Mouse (Mus musculus): ENCODE measurements at regions not wholly inside any gene's neighbourhood (a gene's known extent, or its start where the extent isn't known, plus 50 kb on each side); places are given as distances from the start of the nearest gene placed in this dataset.

DNA sequence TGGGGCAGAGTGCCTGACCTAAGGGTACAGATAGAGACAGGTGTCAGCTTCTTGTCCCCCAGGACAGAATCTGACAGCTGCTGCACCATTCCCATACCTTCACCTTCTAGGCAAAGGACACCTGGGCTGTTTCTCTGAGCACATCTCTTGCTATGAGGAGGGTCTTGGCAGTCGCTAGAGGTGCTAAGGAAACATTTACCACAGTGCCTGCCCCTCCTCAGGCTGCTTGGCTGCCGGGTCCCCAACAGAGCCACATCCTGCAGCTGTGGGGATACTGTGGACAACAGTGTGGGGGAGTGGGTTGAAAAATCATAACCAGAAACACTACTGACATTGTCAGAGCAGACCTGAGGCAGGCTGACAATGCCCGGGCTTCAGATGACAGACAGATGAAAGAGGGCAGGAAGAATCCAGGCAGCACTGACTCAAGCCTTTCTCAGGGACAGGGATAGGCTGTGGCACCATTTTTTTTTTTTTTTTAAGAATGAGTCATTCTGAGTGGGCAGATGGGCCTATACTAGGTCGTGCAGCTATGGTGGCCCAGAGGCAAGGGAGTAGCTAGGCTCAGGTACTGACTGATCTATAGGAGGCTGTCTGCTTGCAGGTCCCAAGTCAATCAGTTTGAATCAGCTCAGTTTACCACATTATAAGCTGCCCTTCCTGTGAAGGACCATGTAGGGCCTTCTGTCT, 150.7 kb upstream of the A230072I06Rik start:
- no peaks in the 10 kb centered on the region for H3K9me3 ChIP-seq (replicated peaks; ENCODE audit: control insufficient read depth, low read length)
- no peak overlapping the region for H3K4me3 ChIP-seq (ENCODE audit: low read depth, low read length)
- no peaks in the 10 kb centered on the region for H3K36me3 ChIP-seq (replicated peaks; ENCODE audit: control insufficient read depth, insufficient read depth, low read length)
- TF ChIP-seq CTCF (IDR thresholded peaks at IDR 0.05; ENCODE audit: low read depth) (no peak), EP300 (IDR thresholded peaks at IDR 0.05; ENCODE audit: low read depth) (no peak)
- 38% methylated on average over 4 of the region's 4 CpGs for WGBS
- H3K27ac ChIP-seq (ENCODE audit: low read depth) = no peak overlapping the region
- H3K27me3 ChIP-seq (ENCODE audit: control insufficient read depth, insufficient read depth, low read length) = peaks cover 11% of the 10 kb centered on the region; the same call in 1 of the 2 replicates
- no peak overlapping the region for H3K9ac ChIP-seq (replicated peaks; ENCODE audit: low read depth, low read length)
- DNase-seq (ENCODE audit: low spot score) (no peak), ATAC-seq (ENCODE audit: insufficient read depth, low read depth) (no peak)
- H3K4me2 ChIP-seq (ENCODE audit: low read depth, low read length) = no peak overlapping the region
- no peaks in the 10 kb centered on the region for H3K4me1 ChIP-seq (ENCODE audit: control insufficient read depth, insufficient read depth)

DNA sequence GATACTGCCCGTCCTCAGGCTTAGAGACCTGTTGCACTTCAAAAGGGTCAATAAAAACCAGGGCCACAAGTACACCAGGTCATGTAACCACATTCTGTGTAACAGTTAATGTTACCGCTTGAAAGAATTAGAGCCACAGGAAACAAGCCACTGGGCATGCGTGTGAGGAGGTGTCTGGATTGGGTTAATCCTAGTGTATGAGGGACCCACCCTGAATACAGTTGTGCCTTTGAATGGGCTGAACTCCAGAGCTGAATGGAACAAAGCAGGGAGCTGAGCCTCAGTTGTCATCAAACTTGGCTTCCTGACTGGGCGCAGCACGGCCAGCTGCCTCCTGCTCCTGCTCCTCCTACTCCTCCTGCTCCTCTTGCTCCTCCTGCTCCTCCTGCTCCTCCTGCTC, 148.0 kb upstream of the A230072I06Rik start:
- Histone ChIP-seq H3K4me3 (ENCODE audit: low read depth, low read length) (no peak overlapping the region), H3K36me3 (replicated peaks; ENCODE audit: control insufficient read depth, insufficient read depth, low read length) (no peaks in the 10 kb centered on the region), H3K27ac (ENCODE audit: low read depth) (no peak overlapping the region), H3K4me2 (ENCODE audit: low read depth, low read length) (no peak overlapping the region), H3K27me3 (ENCODE audit: control insufficient read depth, insufficient read depth, low read length) (peaks cover 27% of the 10 kb centered on the region), H3K9me3 (replicated peaks; ENCODE audit: control insufficient read depth, low read length) (no peaks in the 10 kb centered on the region), H3K9ac (replicated peaks; ENCODE audit: low read depth, low read length) (no peak overlapping the region), H3K4me1 (ENCODE audit: control insufficient read depth, insufficient read depth) (no peaks in the 10 kb centered on the region)
- TF ChIP-seq EP300 (IDR thresholded peaks at IDR 0.05; ENCODE audit: low read depth) (no peak), CTCF (IDR thresholded peaks at IDR 0.05; ENCODE audit: low read depth) (no peak)
- ATAC-seq (ENCODE audit: insufficient read depth, low read depth) = no peak
- WGBS = 65% methylated on average over 5 of the region's 5 CpGs
- no peak for DNase-seq (ENCODE audit: low spot score)

DNA sequence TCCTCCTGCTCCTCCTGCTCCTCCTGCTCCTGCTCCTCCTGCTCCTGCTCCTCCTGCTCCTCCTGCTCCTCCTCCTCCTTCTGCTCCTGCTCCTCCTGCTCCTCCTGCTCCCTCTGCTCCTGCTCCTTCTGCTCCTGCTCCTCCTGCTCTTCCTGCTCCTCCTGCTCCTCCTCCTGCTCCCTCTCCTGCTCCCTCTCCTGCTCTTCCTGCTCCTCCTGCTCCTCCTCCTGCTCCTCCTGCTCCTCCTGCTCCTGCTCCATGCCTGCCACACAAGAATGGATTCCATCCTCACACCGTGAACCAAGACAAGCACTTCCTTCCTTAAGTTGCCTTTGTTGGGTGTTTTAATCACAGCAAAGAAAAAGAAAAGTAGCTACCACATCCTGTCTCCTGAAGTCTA, 144.4 kb upstream of the A230072I06Rik start:
- Histone ChIP-seq H3K27me3 (ENCODE audit: control insufficient read depth, insufficient read depth, low read length) (peaks cover 31% of the 10 kb centered on the region), H3K4me2 (ENCODE audit: low read depth, low read length) (no peak overlapping the region), H3K9me3 (replicated peaks; ENCODE audit: control insufficient read depth, low read length) (no peaks in the 10 kb centered on the region), H3K9ac (replicated peaks; ENCODE audit: low read depth, low read length) (no peak overlapping the region), H3K4me3 (ENCODE audit: low read depth, low read length) (no peak overlapping the region), H3K4me1 (ENCODE audit: control insufficient read depth, insufficient read depth) (no peaks in the 10 kb centered on the region), H3K36me3 (replicated peaks; ENCODE audit: control insufficient read depth, insufficient read depth, low read length) (no peaks in the 10 kb centered on the region), H3K27ac (ENCODE audit: low read depth) (no peak overlapping the region)
- no peak for TF ChIP-seq CTCF (IDR thresholded peaks at IDR 0.05; ENCODE audit: low read depth)
- TF ChIP-seq EP300 (IDR thresholded peaks at IDR 0.05; ENCODE audit: low read depth) = no peak
- DNase-seq (ENCODE audit: low spot score) (no peak), ATAC-seq (ENCODE audit: insufficient read depth, low read depth) (no peak)
- WGBS = 48% methylated on average over 1 of the region's 1 CpGs

DNA sequence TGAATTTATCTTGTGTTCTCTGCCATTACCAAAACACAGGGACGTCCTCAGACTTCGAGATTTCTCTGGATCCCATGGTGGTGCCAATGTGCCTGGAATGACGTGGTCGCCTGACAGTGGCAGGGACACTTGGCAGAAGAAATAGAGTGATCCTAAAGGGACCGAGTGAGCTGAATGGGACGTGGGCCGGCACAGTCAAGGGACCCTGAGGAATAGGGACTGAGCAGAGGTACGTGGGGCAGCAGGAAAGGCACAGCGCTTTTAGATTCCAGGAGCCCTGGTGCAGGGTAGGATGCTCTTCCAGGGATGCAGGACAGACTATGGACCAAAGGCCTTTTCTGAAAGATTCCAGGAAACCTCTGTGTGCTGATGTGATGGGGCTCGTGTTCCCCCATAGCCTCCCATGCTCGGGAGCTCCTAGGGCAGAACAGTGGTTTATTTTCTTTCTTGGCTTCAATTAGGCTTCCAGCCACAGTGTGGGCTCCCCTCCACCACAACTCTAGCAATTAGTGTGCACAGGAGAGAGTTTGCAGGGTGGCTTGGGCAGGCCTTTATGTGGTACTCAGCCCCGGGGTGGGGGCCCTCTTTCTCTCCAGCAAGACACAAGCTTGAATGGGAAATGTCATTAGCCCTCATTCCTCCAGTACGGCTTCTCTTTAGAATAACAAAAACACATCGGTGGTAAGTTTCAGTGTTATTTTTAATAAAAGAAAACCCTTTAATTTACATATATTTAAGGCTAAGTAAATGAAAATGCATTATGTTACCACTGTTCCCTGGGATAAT, 143.0 kb upstream of the A230072I06Rik start:
- no peak for DNase-seq (ENCODE audit: low spot score)
- WGBS = 67% methylated on average over 14 of the region's 14 CpGs
- no peak for TF ChIP-seq EP300 (IDR thresholded peaks at IDR 0.05; ENCODE audit: low read depth)
- TF ChIP-seq CTCF (IDR thresholded peaks at IDR 0.05; ENCODE audit: low read depth) = no peak
- Histone ChIP-seq H3K4me2 (ENCODE audit: low read depth, low read length) (no peak overlapping the region), H3K36me3 (replicated peaks; ENCODE audit: control insufficient read depth, insufficient read depth, low read length) (no peaks in the 10 kb centered on the region), H3K27me3 (ENCODE audit: control insufficient read depth, insufficient read depth, low read length) (peaks cover 25% of the 10 kb centered on the region), H3K9ac (replicated peaks; ENCODE audit: low read depth, low read length) (no peak overlapping the region), H3K4me1 (ENCODE audit: control insufficient read depth, insufficient read depth) (no peaks in the 10 kb centered on the region), H3K9me3 (replicated peaks; ENCODE audit: control insufficient read depth, low read length) (no peaks in the 10 kb centered on the region), H3K27ac (ENCODE audit: low read depth) (no peak overlapping the region), H3K4me3 (ENCODE audit: low read depth, low read length) (no peak overlapping the region)
- no peak for ATAC-seq (ENCODE audit: insufficient read depth, low read depth)

DNA sequence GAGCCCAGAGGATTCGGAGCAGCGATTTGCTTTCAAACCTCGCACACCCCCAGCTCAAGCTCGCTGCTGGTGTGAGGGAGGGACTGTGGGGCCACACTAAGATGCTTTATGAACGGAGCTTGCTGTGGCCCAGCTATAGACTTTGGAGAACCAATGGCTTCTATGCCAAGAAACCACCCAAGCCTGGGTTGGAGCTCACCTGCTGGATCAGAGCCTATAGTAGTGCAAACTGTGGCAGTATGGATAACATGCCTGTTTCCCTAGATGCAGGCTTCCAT, 142.5 kb upstream of the A230072I06Rik start:
- no peak overlapping the region for H3K27ac ChIP-seq (ENCODE audit: low read depth)
- no peaks in the 10 kb centered on the region for H3K4me1 ChIP-seq (ENCODE audit: control insufficient read depth, insufficient read depth)
- no peaks in the 10 kb centered on the region for H3K36me3 ChIP-seq (replicated peaks; ENCODE audit: control insufficient read depth, insufficient read depth, low read length)
- TF ChIP-seq EP300 (IDR thresholded peaks at IDR 0.05; ENCODE audit: low read depth) (no peak), CTCF (IDR thresholded peaks at IDR 0.05; ENCODE audit: low read depth) (no peak)
- no peaks in the 10 kb centered on the region for H3K9me3 ChIP-seq (replicated peaks; ENCODE audit: control insufficient read depth, low read length)
- ATAC-seq (ENCODE audit: insufficient read depth, low read depth) (no peak), DNase-seq (ENCODE audit: low spot score) (no peak)
- WGBS = 80% methylated on average over 5 of the region's 5 CpGs
- no peak overlapping the region for H3K9ac ChIP-seq (replicated peaks; ENCODE audit: low read depth, low read length)
- H3K4me3 ChIP-seq (ENCODE audit: low read depth, low read length) = no peak overlapping the region
- no peak overlapping the region for H3K4me2 ChIP-seq (ENCODE audit: low read depth, low read length)
- peaks cover 23% of the 10 kb centered on the region for H3K27me3 ChIP-seq (ENCODE audit: control insufficient read depth, insufficient read depth, low read length)
